Mouse (Mus musculus): ENCODE data around the gene Grk6.

Grk6 gene

GRCm38 (mm10) chr13:55465830-55466440 is 21.1 kb downstream of the Grk6 start:
- DNase-seq, result no peak

- DNase-seq, result no peak
These were observed 24.1 kb downstream of the Grk6 start for GRCm38 (mm10) chr13:55468851-55469560.

- no peak for DNase-seq
These were observed 25.5 kb downstream of the Grk6 start for GRCm38 (mm10) chr13:55470372-55470771.

DNA sequence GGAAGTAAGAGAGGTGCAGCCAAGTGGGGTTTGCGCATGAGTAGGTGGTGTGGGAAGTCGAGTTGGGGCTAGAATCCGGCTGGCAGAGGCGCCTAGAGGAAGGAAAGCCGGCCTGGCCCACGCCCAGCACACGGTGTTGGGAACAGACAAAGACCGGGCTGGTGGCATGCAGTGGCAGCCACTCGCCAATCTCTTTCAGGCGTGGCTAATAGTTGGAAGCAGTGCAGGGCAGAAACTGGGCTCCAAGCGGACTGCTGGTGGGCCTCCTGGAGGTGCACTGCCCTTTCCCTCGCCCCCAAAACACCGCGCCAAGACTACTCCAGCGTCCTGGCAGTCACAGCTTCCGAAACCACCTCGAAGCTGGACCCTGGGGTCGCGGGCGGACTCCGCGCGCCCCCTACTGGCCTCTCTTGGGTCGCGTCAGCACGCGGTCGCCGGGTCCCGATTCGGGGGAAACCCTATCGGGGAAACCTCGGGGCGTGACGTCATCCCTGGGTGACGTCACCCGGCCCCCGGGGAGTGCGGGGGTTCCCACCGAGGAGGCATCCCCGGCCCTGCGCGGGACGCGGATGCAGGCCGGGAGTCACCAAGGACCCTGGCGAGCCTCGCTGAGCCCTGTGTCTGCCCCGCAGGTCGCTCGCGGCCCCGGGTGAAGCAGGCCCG is 26.4 kb downstream of the Grk6 start:
- peak; percentile 66 to 80 for DNase-seq

- no peak for DNase-seq
These were observed 26.9 kb downstream of the Grk6 start for GRCm38 (mm10) chr13:55471819-55472131.

DNA sequence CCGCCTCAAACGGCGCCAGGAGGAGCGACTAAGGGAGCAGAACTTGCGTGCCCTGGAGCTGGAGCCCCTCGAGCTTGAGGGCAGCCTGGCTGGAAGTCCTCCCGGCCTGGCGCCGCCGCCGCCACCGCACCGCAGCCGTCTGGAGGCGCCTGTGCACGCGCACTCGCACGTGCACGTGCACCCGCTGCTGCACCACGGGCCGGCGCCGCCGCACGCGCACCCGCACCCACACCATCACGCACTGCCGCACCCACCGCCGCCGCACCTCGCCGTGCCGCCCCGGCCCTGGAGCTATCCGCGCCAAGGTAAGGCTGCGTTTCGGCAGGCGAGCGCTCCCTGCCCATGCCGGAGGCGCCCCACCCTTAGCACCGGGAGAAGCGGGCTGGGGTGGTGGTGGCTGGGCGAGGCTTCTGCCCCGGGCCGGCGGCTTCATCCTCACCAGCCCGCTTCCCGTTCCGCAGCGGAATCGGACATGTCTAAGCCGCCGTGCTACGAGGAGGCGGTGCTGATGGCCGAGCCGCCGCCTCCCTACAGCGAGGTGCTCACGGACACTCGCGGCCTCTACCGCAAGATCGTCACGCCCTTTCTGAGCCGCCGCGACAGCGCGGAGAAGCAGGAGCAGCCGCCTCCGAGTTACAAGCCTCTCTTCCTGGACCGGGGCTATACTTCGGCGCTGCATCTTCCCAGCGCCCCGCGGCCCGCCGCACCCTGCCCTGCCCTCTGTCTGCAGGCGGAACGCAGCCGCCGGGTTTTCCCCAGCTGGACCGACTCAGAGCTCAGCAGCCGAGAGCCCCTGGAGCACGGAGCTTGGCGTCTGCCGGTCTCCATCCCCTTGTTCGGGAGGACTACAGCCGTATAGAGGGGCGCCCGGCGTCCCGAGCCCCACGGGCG is 27.5 kb downstream of the Grk6 start:
- no peak for DNase-seq

DNA sequence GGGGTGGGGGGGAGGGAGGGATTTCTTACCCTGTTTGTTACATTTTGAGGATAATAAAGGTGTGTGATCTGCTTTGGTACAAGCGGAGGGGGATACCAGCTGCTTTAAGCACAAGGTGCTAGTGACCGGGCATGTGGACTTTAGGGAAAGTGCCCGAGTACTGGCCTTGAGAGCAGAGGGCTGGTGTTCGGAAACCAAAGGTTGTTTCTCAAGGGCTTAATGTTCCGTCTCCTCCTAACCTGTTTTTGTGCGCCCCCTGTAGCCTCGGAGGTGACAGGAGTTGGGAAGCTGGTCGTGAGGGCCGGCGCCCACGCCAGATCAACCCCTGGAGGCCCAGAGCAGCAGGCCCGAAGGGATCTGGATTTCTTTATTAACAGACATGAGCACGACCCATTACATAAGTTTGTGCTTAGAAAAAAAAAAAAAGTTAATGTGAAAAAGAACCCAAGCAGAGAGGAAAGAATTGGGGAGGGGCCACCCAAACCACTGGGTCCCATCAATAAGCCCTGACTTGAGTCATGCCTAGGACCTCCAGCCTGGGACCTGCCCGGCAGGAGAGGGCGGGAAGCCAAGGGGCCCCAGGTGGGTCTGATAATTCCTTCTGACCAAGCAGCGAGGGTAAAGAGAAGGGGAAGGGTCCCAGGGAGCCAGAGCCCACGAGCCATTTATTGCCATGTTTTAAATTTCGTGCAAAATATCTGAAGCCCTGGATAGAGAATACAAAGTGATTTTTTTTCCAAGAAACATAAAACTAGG is 28.4 kb downstream of the Grk6 start:
- no peak for DNase-seq

DNA sequence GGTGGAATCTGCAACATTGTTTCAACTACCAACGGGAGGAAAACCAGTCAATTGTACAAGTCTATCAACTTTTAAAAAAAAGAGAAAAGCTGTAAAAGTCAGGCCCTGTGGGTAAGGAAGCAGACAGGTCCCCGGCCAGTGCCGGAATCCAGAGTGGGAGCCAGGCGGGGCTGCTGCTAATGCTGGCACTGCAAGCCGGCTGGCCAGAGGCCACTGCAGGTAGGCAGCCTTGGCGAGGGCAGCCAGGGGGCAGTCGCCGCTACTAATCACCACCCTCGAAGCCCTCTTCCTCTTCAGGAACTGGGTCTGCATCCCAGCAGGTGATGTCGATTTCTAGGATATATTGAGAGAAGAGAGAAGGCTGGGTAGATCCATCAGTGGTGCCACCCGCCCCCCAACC is 29.1 kb downstream of the Grk6 start:
- DNase-seq, result no peak

- DNase-seq, result no peak
These were observed 29.8 kb downstream of the Grk6 start for GRCm38 (mm10) chr13:55474621-55475069.

DNA sequence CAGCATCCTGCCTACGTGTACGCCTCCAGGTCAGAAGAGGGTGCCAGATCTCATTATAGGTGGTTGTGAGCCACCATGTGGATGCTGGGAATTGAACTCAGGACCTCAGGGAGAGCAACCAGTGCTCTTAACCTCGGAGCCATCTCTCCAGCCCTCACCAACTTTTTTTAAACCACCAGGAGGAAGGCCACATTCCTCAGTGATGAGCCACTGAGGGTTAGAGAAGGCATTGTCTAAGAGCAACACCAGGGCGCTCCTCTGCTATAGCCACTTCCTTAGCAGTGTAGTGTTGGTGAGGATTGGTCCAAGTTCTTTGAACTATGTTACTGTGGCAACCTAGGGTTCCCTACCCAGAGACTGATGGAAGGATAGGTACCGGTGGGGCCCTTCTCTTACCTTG is 30.9 kb downstream of the Grk6 start:
- no peak for DNase-seq

- no peak for DNase-seq
These were observed 31.4 kb downstream of the Grk6 start for GRCm38 (mm10) chr13:55476256-55476655.

DNA sequence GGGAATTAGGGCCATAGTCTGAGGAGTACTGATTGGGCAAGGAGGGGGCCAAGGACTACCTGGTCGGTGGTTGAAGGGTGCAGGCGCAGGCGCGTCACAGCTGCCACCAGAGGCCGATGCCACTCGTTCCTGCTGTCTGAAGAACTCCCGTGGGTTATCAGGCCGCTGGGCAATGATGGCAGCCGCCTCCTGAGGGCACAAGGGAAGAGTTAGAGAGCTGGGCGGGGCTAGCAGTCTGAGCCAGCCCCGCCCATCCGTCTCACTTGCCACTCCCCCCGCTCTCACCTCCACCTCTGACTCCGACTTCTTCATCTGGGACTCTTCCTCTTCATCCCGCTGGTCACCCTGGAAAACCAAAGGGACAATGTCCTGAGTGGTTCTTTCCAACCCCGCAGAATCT is 32.6 kb downstream of the Grk6 start:
- DNase-seq, result no peak

- peak in 1 of 2 experiments; percentile 52 for DNase-seq
These were observed 33.2 kb downstream of the Grk6 start for GRCm38 (mm10) chr13:55478036-55478435.

DNA sequence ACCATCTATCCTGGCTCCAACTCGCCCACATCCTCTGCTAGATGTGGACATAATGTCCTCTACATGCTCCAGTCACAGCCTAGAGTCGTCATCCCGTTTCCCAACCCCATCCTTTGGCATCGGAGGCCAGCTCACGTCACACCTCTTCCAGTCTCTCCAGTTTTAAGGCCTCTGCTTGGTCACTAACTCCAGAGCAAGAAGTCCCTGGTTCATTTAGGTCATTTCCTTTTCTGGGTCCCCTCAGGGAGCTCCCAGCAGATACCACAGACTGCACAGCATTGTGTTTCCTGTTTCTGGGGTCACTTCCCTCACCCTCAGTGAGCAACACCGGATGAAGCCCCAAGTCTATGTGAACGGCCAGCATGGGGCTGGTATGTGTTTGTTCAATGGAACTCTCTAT is 34.1 kb downstream of the Grk6 start:
- DNase-seq, result no peak

- no peak for DNase-seq
These were observed 35.1 kb downstream of the Grk6 start for GRCm38 (mm10) chr13:55479929-55480328.

GRCm38 (mm10) chr13:55482542-55482941 is 37.7 kb downstream of the Grk6 start:
- no peak for DNase-seq

GRCm38 (mm10) chr13:55483071-55483470 is 38.2 kb downstream of the Grk6 start:
- DNase-seq, result no peak

- DNase-seq, result no peak
These were observed 38.7 kb downstream of the Grk6 start for GRCm38 (mm10) chr13:55483593-55483992.

GRCm38 (mm10) chr13:55484520-55485088 is 39.7 kb downstream of the Grk6 start:
- no peak for DNase-seq

GRCm38 (mm10) chr13:55486029-55486794 is 41.3 kb downstream of the Grk6 start:
- no peak for DNase-seq

- no peak for DNase-seq
These were observed 42.2 kb downstream of the Grk6 start for GRCm38 (mm10) chr13:55486916-55487577.
